Mouse (Mus musculus): Measurements from ENCODE around the gene Olfr1168.
"Not testable (repeated sequence)": the region's sequence is repeated elsewhere in the genome, so short reads cannot be mapped to it uniquely, and the experiment has no call there.

Gene Olfr1168

DNA sequence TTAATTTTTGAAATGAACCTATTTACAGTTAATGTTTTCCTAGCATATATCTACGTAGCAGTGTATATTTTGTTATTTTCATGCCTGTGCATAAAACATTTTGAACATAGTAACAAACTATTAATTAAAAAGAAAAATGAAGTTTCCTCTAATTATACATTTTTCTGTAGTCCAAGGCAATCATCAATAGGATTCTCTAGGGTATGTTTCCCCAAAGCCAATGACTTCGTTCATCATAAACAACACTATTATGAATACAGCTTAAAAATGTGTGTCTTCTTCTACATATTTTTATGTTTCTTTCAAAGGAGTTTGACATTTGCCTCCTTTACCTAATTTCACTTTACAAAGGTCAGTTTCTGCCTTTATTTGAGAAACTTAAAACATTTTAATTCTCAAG lies at the start of gene Olfr1168:
Gene Olfr1168 (plus strand): TSS at position 301 of the 400 bp plus-strand sequence.
- DNase-seq (ENCODE audit: low read depth, low spot score), result no peak

DNA sequence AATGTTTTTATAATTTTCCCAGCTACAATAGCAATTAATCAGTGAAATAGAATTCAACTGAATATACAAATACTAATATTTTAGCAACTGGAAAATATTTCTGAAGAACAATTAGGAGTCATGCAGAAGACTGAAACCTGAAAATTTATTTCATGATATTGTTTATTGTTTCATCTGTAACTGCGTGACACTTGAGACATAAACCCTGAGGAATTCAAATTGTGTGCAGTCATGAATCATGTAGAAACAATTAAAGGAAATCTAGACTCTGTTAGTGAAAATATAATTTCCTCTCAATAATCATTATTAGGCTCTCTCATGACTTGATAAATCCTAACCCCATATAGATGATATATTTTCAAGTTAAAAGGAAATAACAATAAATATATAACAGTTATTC lies 26.6 kb upstream of the Olfr1168 start, which contains the start of gene Olfr1167:
Gene Olfr1167 (minus strand): TSS at position 101 of the 400 bp plus-strand sequence.
- not testable (repeated sequence) for DNase-seq (ENCODE audit: low read depth, low spot score)

DNA sequence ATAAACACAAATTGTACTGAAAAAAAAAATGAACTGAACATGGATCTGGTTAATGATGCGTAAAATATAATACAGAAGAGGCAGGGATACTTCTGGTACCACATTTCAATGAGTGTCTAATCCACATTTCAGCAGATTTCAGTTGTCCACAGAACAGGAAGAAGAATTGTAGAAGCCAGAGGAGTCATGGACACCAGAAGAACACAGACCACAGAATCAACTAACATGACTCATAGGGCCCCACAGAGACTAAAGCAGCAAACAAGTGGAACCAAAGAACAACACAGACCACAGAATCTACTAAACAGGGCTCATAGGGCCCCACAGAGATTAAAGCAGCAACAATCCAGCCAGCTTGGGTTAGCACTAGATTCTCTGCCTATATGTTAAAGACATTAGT lies 39.1 kb downstream of the Olfr1168 start:
- DNase-seq (ENCODE audit: low read depth, low spot score), result no peak

DNA sequence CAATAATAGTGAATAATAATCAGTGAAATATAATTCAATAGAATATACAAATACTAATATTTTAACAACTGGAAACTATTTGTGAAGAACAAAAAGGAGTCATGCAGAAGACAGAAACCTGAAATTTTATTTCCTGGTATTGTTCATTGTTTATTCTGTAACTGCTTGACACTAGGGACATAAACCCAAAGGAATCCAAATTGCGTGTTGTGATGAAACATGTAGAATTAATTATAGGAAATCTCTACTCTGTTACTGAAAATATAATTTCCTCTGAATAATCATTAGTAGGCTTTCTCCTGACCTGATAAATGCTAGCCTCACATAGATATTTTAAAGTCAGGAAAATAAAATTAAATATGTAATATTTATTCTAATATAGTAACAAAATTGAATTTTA lies 46.6 kb downstream of the Olfr1168 start, which contains the start of gene Olfr1170:
Gene Olfr1170 (minus strand): TSS at position 101 of the 400 bp plus-strand sequence.
- no peak for DNase-seq (ENCODE audit: low read depth, low spot score)
